30 mouse cellular contexts compared by ENCODE assay signal in the genomic region with DNA sequence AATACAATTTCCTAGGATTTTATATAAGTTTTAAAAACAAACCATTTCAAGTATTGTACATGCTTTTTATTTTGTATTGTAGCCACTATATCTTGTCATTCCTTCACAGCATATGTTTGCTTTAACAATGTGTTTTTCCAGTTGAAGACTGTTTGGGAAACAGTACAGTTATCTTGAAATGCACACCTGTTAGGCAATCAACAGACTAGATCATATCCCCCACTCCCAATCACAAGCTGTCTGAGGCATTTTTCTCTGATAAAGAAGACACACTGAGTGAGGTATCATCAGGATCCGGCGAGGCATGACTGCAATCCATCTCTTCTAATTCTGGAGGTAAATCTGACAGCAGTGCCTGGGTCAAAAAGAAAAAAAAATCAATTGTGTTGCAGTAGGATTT.
"Had no signal": no experiment of that assay in that cellular context is flagged by ENCODE, and none has a peak within 500 bp of the region (broad histone marks: within the 10 kb centered on the region; RNA-seq: fewer than 3 reads in every experiment).

No protein-coding gene starts in this region.

- H3K36me3 ChIP-seq: heart, embryonic 12.5 days; heart, embryonic 13.5 days; heart, embryonic 15.5 days; hindbrain, embryonic 10.5 days; hindbrain, embryonic 12.5 days; hindbrain, embryonic 13.5 days; hindbrain, embryonic 15.5 days; intestine, embryonic 15.5 days; kidney, embryonic 15.5 days had no signal

- H3K27me3 ChIP-seq: heart, embryonic 12.5 days; heart, embryonic 13.5 days; heart, embryonic 15.5 days; hindbrain, embryonic 12.5 days; hindbrain, embryonic 13.5 days; hindbrain, embryonic 15.5 days; intestine, embryonic 15.5 days; kidney, embryonic 15.5 days had no signal

- H3K27ac ChIP-seq: heart, embryonic 13.5 days; heart, embryonic 15.5 days; hindbrain, embryonic 10.5 days; hindbrain, embryonic 12.5 days; hindbrain, embryonic 13.5 days; hindbrain, embryonic 14.5 days; hindbrain, embryonic 15.5 days; hindbrain, postnatal 0 days; intestine, embryonic 15.5 days; kidney, embryonic 15.5 days; kidney, postnatal 0 days; layer of hippocampus, adult 2 months; left cerebral cortex, adult 2 months had no signal

- DNase-seq: heart, postnatal 10 days; heart, postnatal 14 days; heart, postnatal 36 days; heart, postnatal 4 days; kidney, adult 11 months; kidney, adult 18-20 months; kidney, adult 2 months; kidney, adult 8-10 months; kidney, adult 9 months; kidney, postnatal 10 days; kidney, postnatal 14 days; kidney, postnatal 25 days; kidney, postnatal 36 days; kidney, postnatal 4 days; layer of hippocampus, adult 9-11 months; layer of hippocampus, postnatal 36 days had no signal

- H3K4me1 ChIP-seq: heart, embryonic 12.5 days; heart, embryonic 13.5 days; heart, embryonic 15.5 days; hindbrain, embryonic 10.5 days; hindbrain, embryonic 12.5 days; hindbrain, embryonic 13.5 days; hindbrain, embryonic 15.5 days; intestine, embryonic 15.5 days; kidney, embryonic 15.5 days had no signal

- H3K9ac ChIP-seq: heart, embryonic 12.5 days; heart, embryonic 13.5 days; heart, embryonic 15.5 days; hindbrain, embryonic 12.5 days; hindbrain, embryonic 13.5 days; hindbrain, embryonic 14.5 days; hindbrain, embryonic 15.5 days; intestine, embryonic 15.5 days; kidney, embryonic 15.5 days had no signal

- H3K4me3 ChIP-seq: heart, embryonic 12.5 days; heart, embryonic 13.5 days; heart, embryonic 15.5 days; hindbrain, embryonic 10.5 days; hindbrain, embryonic 12.5 days; hindbrain, embryonic 13.5 days; hindbrain, embryonic 15.5 days; intestine, embryonic 15.5 days; kidney, embryonic 15.5 days; layer of hippocampus, adult 2 months; left cerebral cortex, adult 2 months had no signal

- H3K9me3 ChIP-seq: heart, embryonic 12.5 days; heart, embryonic 13.5 days; heart, embryonic 15.5 days; hindbrain, embryonic 10.5 days; hindbrain, embryonic 12.5 days; hindbrain, embryonic 13.5 days; hindbrain, embryonic 15.5 days; intestine, embryonic 15.5 days; kidney, embryonic 15.5 days had no signal
